Mouse (Mus musculus): ENCODE data around the gene Gstm6. TPM values are rescaled to one million over a fixed set of nuclear protein-coding genes. Genes with fewer than 3 reads are reported as not detected.
"Not testable (repeated sequence)": the region's sequence is repeated elsewhere in the genome, so short reads cannot be mapped to it uniquely, and the experiment has no call there.

Gstm6 gene
- polyA plus RNA-seq, 1 experiment from 2014 or later, result 7.4 TPM

DNA sequence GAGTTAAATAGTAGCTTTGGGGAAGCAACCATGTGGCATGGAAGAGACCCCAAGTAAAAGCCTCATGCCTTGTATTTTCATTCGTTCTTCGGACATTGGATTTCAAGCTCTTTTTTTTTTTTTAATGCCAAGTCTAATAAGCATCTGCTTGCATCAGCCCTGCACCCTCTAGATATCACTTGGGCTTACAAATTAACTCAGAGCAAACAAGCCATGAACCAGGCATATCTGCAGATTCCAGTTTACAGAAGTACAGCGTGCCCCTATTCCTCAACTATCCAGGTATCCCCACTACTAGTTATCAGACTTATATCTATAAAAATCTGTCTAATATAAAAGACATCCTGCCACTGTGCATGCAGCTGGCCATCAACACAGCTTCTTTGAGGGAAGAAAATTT is 28.5 kb upstream of the Gstm6 start:
- no peak for ATAC-seq (ENCODE audit: low read depth)
- Histone ChIP-seq H3K9me3 (ENCODE audit: control insufficient read depth, low read length) (no peaks in the 10 kb centered on the region), H3K4me3 (ENCODE audit: low read depth, low read length) (no peak overlapping the region), H3K9ac (replicated peaks; ENCODE audit: low read depth, low read length) (no peak overlapping the region), H3K4me1 (ENCODE audit: control insufficient read depth, insufficient read depth, low read length) (no peaks in the 10 kb centered on the region), H3K27me3 (ENCODE audit: control insufficient read depth, insufficient read depth, low read length) (no peaks in the 10 kb centered on the region), H3K27ac (ENCODE audit: low read depth, low read length) (no peak overlapping the region), H3K4me2 (ENCODE audit: low read depth, low read length) (no peak overlapping the region), H3K36me3 (ENCODE audit: control insufficient read depth, insufficient read depth, low read length) (no peaks in the 10 kb centered on the region)
- 94% methylated on average over 3 of the region's 3 CpGs for WGBS

DNA sequence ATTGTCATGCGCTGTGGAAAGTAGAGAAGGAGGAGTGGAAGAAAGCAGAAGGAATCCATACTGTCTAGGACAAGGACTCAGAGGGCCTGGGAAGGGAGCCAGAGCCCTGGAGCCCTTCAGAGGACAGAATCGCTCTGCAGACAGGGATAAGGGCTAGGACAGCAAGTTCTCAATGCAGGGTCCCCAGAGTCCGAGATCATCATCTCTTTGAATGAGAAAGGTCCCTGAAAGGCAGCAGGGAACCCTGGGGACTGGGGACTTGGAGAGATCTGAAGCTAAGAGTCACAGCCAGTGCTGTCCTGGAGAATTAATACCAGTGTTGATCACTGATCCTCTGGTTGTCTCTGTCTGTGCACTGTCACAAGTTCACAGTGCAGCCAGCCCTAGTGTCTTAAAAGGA is 27.6 kb upstream of the Gstm6 start:
- not testable (repeated sequence) for ATAC-seq (ENCODE audit: low read depth); H3K9ac ChIP-seq (replicated peaks; ENCODE audit: low read depth, low read length)
- 49% methylated on average over 3 of the region's 3 CpGs for WGBS

DNA sequence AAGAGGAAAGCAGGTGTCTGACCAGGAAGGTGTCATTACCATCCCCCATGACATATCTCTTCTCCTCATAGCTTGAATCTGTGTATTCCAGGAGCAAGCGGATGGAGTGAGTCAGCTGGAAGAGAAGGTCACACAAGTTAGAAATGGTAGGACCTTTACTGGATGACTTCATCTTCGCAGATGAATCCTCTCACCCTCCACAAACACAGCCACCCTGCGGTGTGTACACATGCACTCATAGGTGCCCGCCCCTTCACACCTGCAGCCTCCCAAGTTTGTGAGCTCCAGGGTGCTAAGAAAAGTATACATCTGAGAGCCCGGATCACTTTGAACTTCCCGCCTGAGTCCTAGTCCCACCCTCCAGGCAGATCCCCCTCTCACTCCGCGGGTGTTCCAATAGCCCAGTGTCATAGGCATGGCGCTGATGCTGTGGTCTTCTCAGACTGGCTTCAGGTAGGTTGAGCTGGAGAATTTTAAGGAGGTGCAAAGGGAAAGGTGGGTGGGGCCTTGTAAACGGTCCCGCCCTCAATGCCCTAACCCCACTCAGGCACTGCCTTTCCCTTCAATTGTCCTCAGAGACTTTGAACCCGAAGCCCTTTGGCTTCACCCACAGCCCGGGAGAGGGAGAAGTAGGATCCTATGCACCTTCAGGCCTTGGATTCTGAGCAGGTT is 25.3 kb upstream of the Gstm6 start, which contains the start of gene Gstm3:
Gene Gstm3, minus strand, starts transcription at position 560 of the 672 bp plus-strand sequence.
- Histone ChIP-seq H3K9ac (replicated peaks; ENCODE audit: low read depth, low read length) (no peak within 1 kb of the TSS), H3K36me3 (ENCODE audit: control insufficient read depth, insufficient read depth, low read length) (no peaks in the 10 kb centered on the region), H3K27me3 (ENCODE audit: control insufficient read depth, insufficient read depth, low read length) (no peaks in the 10 kb centered on the region), H3K9me3 (ENCODE audit: control insufficient read depth, low read length) (no peaks in the 10 kb centered on the region), H3K4me3 (ENCODE audit: low read depth, low read length) (no peak within 1 kb of the TSS), H3K4me2 (ENCODE audit: low read depth, low read length) (no peak within 1 kb of the TSS), H3K27ac (ENCODE audit: low read depth, low read length) (no peak within 1 kb of the TSS), H3K4me1 (ENCODE audit: control insufficient read depth, insufficient read depth, low read length) (no peaks in the 10 kb centered on the region)
- ATAC-seq (ENCODE audit: low read depth), result no peak
- 62% methylated on average over 13 of the region's 13 CpGs for WGBS

More for the DNA sequence above, 27.6 kb upstream of the Gstm6 start:
- H3K9me3 ChIP-seq (ENCODE audit: control insufficient read depth, low read length); H3K36me3 ChIP-seq (ENCODE audit: control insufficient read depth, insufficient read depth, low read length); H3K4me1 ChIP-seq (ENCODE audit: control insufficient read depth, insufficient read depth, low read length); H3K4me3 ChIP-seq (ENCODE audit: low read depth, low read length); H3K27ac ChIP-seq (ENCODE audit: low read depth, low read length); H3K4me2 ChIP-seq (ENCODE audit: low read depth, low read length); H3K27me3 ChIP-seq (ENCODE audit: control insufficient read depth, insufficient read depth, low read length): not testable (repeated sequence)

DNA sequence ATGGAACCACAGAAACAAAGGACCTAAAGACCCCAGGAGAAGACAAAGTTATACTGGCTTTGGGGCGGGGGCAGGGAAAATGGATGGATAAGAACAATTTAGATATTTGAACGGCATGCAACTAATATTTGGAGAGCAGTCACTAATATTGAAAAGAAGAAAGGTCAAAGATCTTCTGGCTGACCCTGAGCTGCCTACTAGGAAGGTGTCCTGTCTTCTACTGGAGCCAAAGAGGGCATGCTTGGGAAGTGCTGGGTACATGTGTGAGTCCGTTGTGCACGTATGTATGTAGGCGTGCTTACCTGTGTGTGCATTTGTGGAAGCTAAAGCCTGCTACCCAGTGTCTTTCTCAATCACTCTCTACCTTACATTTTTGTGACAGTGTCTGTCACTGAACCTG is 23.1 kb upstream of the Gstm6 start:
- Histone ChIP-seq H3K4me3 (ENCODE audit: low read depth, low read length) (no peak overlapping the region), H3K27ac (ENCODE audit: low read depth, low read length) (no peak overlapping the region), H3K36me3 (ENCODE audit: control insufficient read depth, insufficient read depth, low read length) (no peaks in the 10 kb centered on the region), H3K9ac (replicated peaks; ENCODE audit: low read depth, low read length) (no peak overlapping the region), H3K4me2 (ENCODE audit: low read depth, low read length) (no peak overlapping the region), H3K9me3 (ENCODE audit: control insufficient read depth, low read length) (no peaks in the 10 kb centered on the region), H3K27me3 (ENCODE audit: control insufficient read depth, insufficient read depth, low read length) (no peaks in the 10 kb centered on the region), H3K4me1 (ENCODE audit: control insufficient read depth, insufficient read depth, low read length) (no peaks in the 10 kb centered on the region)
- ATAC-seq (ENCODE audit: low read depth), result no peak
- WGBS, result 98% methylated on average over 5 of the region's 5 CpGs

DNA sequence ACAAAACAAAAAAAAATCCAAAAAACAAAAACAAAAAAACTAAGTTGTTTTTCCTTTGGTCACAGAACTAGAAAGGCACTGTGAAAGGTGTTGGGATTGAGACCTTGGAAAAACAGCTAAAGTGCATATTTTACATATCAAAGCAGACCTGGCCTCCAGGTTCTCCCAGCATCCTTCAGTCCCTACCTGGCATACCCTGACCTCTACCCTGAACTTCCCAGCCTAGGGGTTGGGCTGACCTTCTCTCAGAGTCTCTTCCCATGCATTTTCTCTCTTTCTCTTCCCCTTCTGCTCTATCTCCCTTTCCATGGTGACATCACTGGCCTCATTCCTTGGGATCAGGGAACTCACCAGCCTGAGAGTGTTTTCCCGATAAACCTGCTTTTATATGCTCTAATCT is 22.0 kb upstream of the Gstm6 start:
- Histone ChIP-seq H3K27ac (ENCODE audit: low read depth, low read length) (no peak overlapping the region), H3K9me3 (ENCODE audit: control insufficient read depth, low read length) (no peaks in the 10 kb centered on the region), H3K36me3 (ENCODE audit: control insufficient read depth, insufficient read depth, low read length) (no peaks in the 10 kb centered on the region), H3K4me3 (ENCODE audit: low read depth, low read length) (no peak overlapping the region), H3K4me2 (ENCODE audit: low read depth, low read length) (no peak overlapping the region), H3K4me1 (ENCODE audit: control insufficient read depth, insufficient read depth, low read length) (no peaks in the 10 kb centered on the region), H3K9ac (replicated peaks; ENCODE audit: low read depth, low read length) (no peak overlapping the region), H3K27me3 (ENCODE audit: control insufficient read depth, insufficient read depth, low read length) (no peaks in the 10 kb centered on the region)
- no peak for ATAC-seq (ENCODE audit: low read depth)
- WGBS, result 83% methylated on average over 1 of the region's 1 CpGs

DNA sequence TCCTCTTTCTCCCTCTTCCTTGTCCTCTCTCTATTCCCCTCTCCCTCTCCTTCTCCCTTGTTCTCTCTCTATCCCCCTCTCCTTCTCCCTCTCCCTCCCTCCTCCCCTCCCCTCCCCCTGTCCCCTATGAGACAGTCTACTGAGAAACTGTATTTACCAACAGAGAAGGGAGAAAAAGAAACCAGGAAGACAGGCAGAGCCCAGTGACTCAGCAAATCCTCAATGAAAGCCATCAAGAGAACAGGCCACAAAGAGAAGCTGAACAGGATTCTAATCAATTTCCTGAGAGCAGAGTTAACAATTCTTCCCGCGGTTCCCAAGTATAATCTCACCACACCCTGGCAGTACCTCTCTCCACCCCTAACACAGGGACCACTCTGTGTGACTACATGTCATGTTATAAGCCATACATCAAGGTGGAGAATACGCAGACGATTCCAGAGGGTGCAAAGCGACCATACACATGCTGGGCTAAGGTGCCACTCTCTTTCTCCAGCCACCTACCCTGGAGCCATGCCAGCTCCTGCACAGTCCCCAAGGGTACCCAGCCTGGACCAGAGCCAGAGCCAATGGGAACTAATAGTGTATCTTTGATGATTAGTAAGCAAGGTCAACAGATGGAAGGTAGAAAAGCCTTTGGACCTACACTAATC is 21.2 kb upstream of the Gstm6 start:
- ATAC-seq (ENCODE audit: low read depth), result no peak
- WGBS, result 60% methylated on average over 5 of the region's 5 CpGs
- H3K4me3 ChIP-seq (ENCODE audit: low read depth, low read length), result no peak overlapping the region
- H3K9me3 ChIP-seq (ENCODE audit: control insufficient read depth, low read length), result no peaks in the 10 kb centered on the region
- H3K4me1 ChIP-seq (ENCODE audit: control insufficient read depth, insufficient read depth, low read length), result no peaks in the 10 kb centered on the region
- H3K27me3 ChIP-seq (ENCODE audit: control insufficient read depth, insufficient read depth, low read length), result no peaks in the 10 kb centered on the region
- H3K36me3 ChIP-seq (ENCODE audit: control insufficient read depth, insufficient read depth, low read length), result no peaks in the 10 kb centered on the region
- no peak overlapping the region for H3K27ac ChIP-seq (ENCODE audit: low read depth, low read length)
- H3K4me2 ChIP-seq (ENCODE audit: low read depth, low read length), result no peak overlapping the region
- no peak overlapping the region for H3K9ac ChIP-seq (replicated peaks; ENCODE audit: low read depth, low read length)

DNA sequence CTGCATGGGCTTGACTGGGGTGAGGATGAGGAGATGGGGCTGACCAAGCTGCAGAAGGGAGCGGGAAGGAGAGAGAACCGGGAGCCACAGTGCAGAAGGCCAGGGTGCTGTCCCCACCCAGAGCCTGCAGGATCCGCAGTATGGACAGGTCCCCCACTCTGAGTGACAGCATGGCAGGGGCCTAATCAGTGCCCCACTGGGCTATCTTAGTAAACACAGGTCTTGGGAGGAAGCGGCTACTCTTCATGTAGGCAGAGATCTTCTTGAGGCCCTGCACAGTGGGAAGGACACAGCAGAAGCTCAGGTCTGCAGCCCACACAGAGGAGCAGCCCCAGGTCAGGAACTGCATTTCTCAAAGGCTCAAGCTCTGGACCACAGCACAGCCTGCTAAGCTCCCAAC is 20.5 kb upstream of the Gstm6 start:
- Histone ChIP-seq H3K27me3 (ENCODE audit: control insufficient read depth, insufficient read depth, low read length) (no peaks in the 10 kb centered on the region), H3K9ac (replicated peaks; ENCODE audit: low read depth, low read length) (no peak overlapping the region), H3K4me3 (ENCODE audit: low read depth, low read length) (no peak overlapping the region), H3K4me2 (ENCODE audit: low read depth, low read length) (no peak overlapping the region), H3K9me3 (ENCODE audit: control insufficient read depth, low read length) (no peaks in the 10 kb centered on the region), H3K36me3 (ENCODE audit: control insufficient read depth, insufficient read depth, low read length) (no peaks in the 10 kb centered on the region), H3K27ac (ENCODE audit: low read depth, low read length) (no peak overlapping the region), H3K4me1 (ENCODE audit: control insufficient read depth, insufficient read depth, low read length) (no peaks in the 10 kb centered on the region)
- 83% methylated on average over 4 of the region's 4 CpGs for WGBS
- ATAC-seq (ENCODE audit: low read depth), result no peak

DNA sequence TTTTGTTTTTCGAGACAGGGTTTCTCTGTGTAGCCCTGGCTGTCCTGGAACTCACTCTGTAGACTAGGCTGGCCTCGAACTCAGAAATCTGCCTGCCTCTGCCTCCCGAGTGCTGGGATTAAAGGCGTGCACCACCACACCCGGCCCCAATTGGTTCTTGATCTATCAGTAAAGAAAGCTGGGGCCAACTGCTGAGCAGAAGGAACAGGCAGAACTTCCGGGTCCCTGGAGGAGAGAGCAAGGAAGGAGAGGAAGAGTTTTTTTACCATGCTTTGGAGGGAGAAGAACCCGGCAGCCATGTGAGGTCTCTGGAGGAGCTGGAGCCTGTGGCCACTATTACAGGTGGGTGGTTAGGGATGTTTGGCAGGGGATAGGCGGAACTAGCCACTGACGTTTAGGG is 11.7 kb upstream of the Gstm6 start:
- not testable (repeated sequence) for H3K4me1 ChIP-seq (ENCODE audit: control insufficient read depth, insufficient read depth, low read length); H3K27ac ChIP-seq (ENCODE audit: low read depth, low read length); H3K4me3 ChIP-seq (ENCODE audit: low read depth, low read length); H3K9me3 ChIP-seq (ENCODE audit: control insufficient read depth, low read length); H3K27me3 ChIP-seq (ENCODE audit: control insufficient read depth, insufficient read depth, low read length); H3K36me3 ChIP-seq (ENCODE audit: control insufficient read depth, insufficient read depth, low read length); H3K4me2 ChIP-seq (ENCODE audit: low read depth, low read length); ATAC-seq (ENCODE audit: low read depth); H3K9ac ChIP-seq (replicated peaks; ENCODE audit: low read depth, low read length)
- WGBS, result 92% methylated on average over 9 of the region's 9 CpGs

DNA sequence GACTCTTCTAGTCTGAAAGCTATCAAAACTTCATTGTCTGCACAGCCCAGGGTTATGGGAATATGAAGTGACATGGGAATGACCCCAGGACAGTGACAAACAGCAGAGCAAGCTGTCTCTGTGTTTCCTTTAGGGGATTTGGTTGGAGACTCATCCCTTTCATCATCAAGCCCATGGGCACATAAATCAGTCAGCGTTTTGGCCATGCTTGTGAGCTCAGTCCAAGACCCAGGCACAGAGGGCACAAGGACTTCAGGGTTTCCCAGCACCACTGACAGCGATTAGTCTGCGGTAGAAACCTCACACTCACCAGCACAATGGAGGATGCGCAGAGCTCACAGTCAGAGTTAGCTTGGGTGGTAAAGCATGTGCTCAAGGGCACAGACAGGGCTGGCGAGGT is 10.4 kb upstream of the Gstm6 start:
- H3K27ac ChIP-seq (ENCODE audit: low read depth, low read length), result no peak overlapping the region
- H3K4me3 ChIP-seq (ENCODE audit: low read depth, low read length), result no peak overlapping the region
- no peaks in the 10 kb centered on the region for H3K36me3 ChIP-seq (ENCODE audit: control insufficient read depth, insufficient read depth, low read length)

More for the DNA sequence above, 10.4 kb upstream of the Gstm6 start:
- Histone ChIP-seq H3K9me3 (ENCODE audit: control insufficient read depth, low read length) (no peaks in the 10 kb centered on the region), H3K4me1 (ENCODE audit: control insufficient read depth, insufficient read depth, low read length) (no peaks in the 10 kb centered on the region), H3K27me3 (ENCODE audit: control insufficient read depth, insufficient read depth, low read length) (no peaks in the 10 kb centered on the region), H3K4me2 (ENCODE audit: low read depth, low read length) (no peak overlapping the region), H3K9ac (replicated peaks; ENCODE audit: low read depth, low read length) (no peak overlapping the region)
- WGBS, result 80% methylated on average over 5 of the region's 5 CpGs
- ATAC-seq (ENCODE audit: low read depth), result peak; percentile 56; the same call in 1 of the 2 replicates

All from neural tube, embryonic 14.5 days (tissue).